Comparison of ENCODE assay signal across 8 mouse cellular contexts in the genomic region with DNA sequence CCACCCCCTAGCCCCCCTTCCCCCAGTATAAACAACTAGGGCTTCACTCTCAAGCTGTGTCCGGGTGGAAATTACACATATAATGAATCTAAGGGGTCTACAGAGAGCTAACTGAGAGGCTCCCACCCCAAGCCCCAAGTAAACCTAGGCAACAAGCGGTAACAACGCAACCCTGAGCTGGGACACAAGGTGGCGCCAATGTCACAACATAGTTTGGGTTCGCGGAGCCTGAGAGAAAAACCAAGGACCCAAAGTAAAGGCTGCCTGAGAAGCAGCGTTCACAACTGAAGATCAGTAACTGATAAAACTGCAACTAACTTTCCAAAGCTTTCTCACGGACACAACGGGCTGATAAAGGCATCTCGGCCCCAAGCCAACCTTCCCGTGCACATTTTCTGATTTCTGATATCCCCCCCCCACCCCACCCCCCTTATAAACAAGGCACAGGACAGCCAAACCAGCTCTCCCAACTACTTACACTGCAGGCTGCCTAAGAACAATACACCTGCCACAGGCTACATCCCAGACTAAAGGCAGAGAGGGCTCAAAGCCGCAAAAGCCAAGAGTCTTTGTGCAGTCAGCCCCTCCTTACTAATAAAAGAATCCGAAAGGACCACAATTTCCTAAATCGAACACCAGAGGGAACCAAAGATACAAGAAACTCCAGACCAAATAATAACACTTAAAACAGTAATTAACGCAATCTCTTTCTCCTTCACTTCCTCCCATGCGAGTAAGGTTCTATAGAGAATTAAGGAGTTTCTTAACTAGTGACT. TPM values are rescaled to one million over a fixed set of nuclear protein-coding genes. Genes with fewer than 3 reads are reported as not detected.
A peak's percentile ranks its signal among the peaks of the same experiment; 100 is the strongest.
DNase-seq lines count a peak whose midpoint lies in the region; ATAC-seq and TF ChIP-seq lines count a peak whose summit lies in the region.

No protein-coding gene starts in this region.

- ATAC-seq in heart, embryonic 15.5 days (replicated peaks; ENCODE audit: insufficient number of reproducible peaks, insufficient read depth, low FRiP score, low read depth) = no peak
- ATAC-seq in liver, embryonic 14.5 days (ENCODE audit: insufficient read depth) = 0 out of 2 replicates have a peak, but pooled peaks have one; percentile 35
- peak; percentile 95 for ATAC-seq in neural tube, embryonic 12.5 days (ENCODE audit: low FRiP score, low read depth)
- ATAC-seq in stomach, postnatal 0 days (ENCODE audit: low FRiP score, low TSS enrichment) = peak; percentile 82; the same call in 1 of the 2 replicates

- peak overlapping the region; percentile 49 for H3K4me3 ChIP-seq in bone marrow macrophage, adult 2 months (ENCODE audit: insufficient read depth, low read length)
- H3K4me3 ChIP-seq in embryonic fibroblast, embryonic 13.5 days (ENCODE audit: insufficient read depth, low read length) = peak overlapping the region; percentile 49
- H3K4me3 ChIP-seq in heart, embryonic 15.5 days = peak overlapping the region; percentile 58
- peak overlapping the region; percentile 12 to 46; a peak in 3 of 4 replicates for H3K4me3 ChIP-seq in liver, embryonic 14.5 days (ENCODE audit: insufficient read depth in 1 of 2, low read depth in 2 of 2, low read length in 2 of 2)
- peak overlapping the region; percentile 40 for H3K4me3 ChIP-seq in neural tube, embryonic 12.5 days
- peak overlapping the region; percentile 39 for H3K4me3 ChIP-seq in stomach, postnatal 0 days (ENCODE audit: low read depth, low read length)

- no peaks in the 10 kb centered on the region for H3K27me3 ChIP-seq in heart, embryonic 15.5 days
- H3K27me3 ChIP-seq in liver, embryonic 14.5 days (ENCODE audit: control insufficient read depth, insufficient read depth, low read length) = no peaks in the 10 kb centered on the region
- H3K27me3 ChIP-seq in neural tube, embryonic 12.5 days (replicated peaks) = no peaks in the 10 kb centered on the region
- H3K27me3 ChIP-seq in stomach, postnatal 0 days (ENCODE audit: control insufficient read depth, insufficient read depth, low read length) = no peaks in the 10 kb centered on the region

- 2% methylated on average over 16 of the region's 16 CpGs for whole genome bisulfite sequencing in heart, embryonic 15.5 days
- 1% methylated on average over 16 of the region's 16 CpGs for WGBS in liver, embryonic 14.5 days (ENCODE audit: insufficient replicate concordance)
- WGBS in neural tube, embryonic 12.5 days = 3% methylated on average over 16 of the region's 16 CpGs
- WGBS in stomach, postnatal 0 days = 2% methylated on average over 16 of the region's 16 CpGs

- H3K4me1 ChIP-seq in bone marrow macrophage, adult 2 months (ENCODE audit: control insufficient read depth, insufficient read depth, low read length) = no peaks in the 10 kb centered on the region
- H3K4me1 ChIP-seq in embryonic fibroblast, embryonic 13.5 days (ENCODE audit: control insufficient read depth, insufficient read depth, low read length) = no peaks in the 10 kb centered on the region
- no peaks in the 10 kb centered on the region for H3K4me1 ChIP-seq in heart, embryonic 15.5 days (replicated peaks)
- no peaks in the 10 kb centered on the region for H3K4me1 ChIP-seq in liver, embryonic 14.5 days (replicated peaks; ENCODE audit: control insufficient read depth in 2 of 2, insufficient read depth in 2 of 2, low read length in 1 of 2)
- no peaks in the 10 kb centered on the region for H3K4me1 ChIP-seq in neural tube, embryonic 12.5 days
- no peaks in the 10 kb centered on the region for H3K4me1 ChIP-seq in stomach, postnatal 0 days (replicated peaks; ENCODE audit: control insufficient read depth, insufficient read depth)

- H3K9ac ChIP-seq in heart, embryonic 15.5 days = peak overlapping the region; percentile 48
- H3K9ac ChIP-seq in liver, embryonic 14.5 days (replicated peaks) = no peak overlapping the region
- H3K9ac ChIP-seq in neural tube, embryonic 12.5 days = peak overlapping the region; percentile 56; the same call in 1 of the 2 replicates
- H3K9ac ChIP-seq in stomach, postnatal 0 days (ENCODE audit: low read length) = peak overlapping the region; percentile 23; the same call in 1 of the 2 replicates

- no peaks in the 10 kb centered on the region for H3K36me3 ChIP-seq in heart, embryonic 15.5 days
- no peaks in the 10 kb centered on the region for H3K36me3 ChIP-seq in liver, embryonic 14.5 days (replicated peaks; ENCODE audit: control insufficient read depth, insufficient read depth, low read depth)
- H3K36me3 ChIP-seq in neural tube, embryonic 12.5 days = no peaks in the 10 kb centered on the region
- no peaks in the 10 kb centered on the region for H3K36me3 ChIP-seq in stomach, postnatal 0 days (ENCODE audit: control insufficient read depth, insufficient read depth, low read length)

- TF ChIP-seq EP300 in liver, embryonic 14.5 days (IDR thresholded peaks at IDR 0.05; ENCODE audit: low read depth) = no peak
- no peak for TF ChIP-seq EP300 in stomach, postnatal 0 days (optimal IDR thresholded peaks at IDR 0.05)

- peak; percentile 81 for DNase-seq in A20 (ENCODE audit: low read depth, low spot score)
- peak; percentile 72 for DNase-seq in kidney, postnatal 14 days
- peak; percentile 16 to 41 (median 31) for DNase-seq in liver, embryonic 14.5 days (ENCODE audit: low read depth in 3 of 3, low spot score in 3 of 3)
- peak; percentile 78 for DNase-seq in stomach, postnatal 0 days (ENCODE audit: low spot score)

- H3K9me3 ChIP-seq in heart, embryonic 15.5 days (replicated peaks) = no peaks in the 10 kb centered on the region
- no peaks in the 10 kb centered on the region for H3K9me3 ChIP-seq in liver, embryonic 14.5 days (ENCODE audit: control insufficient read depth, low read length)
- H3K9me3 ChIP-seq in neural tube, embryonic 12.5 days = no peaks in the 10 kb centered on the region
- no peaks in the 10 kb centered on the region for H3K9me3 ChIP-seq in stomach, postnatal 0 days (ENCODE audit: control insufficient read depth, low read length)

- H3K27ac ChIP-seq in bone marrow macrophage, adult 2 months (ENCODE audit: insufficient read depth, low read depth, low read length) = no peak overlapping the region
- no peak overlapping the region for H3K27ac ChIP-seq in embryonic fibroblast, embryonic 13.5 days (ENCODE audit: insufficient read depth, low read length)
- H3K27ac ChIP-seq in heart, embryonic 15.5 days = no peak overlapping the region
- no peak overlapping the region for H3K27ac ChIP-seq in liver, embryonic 14.5 days
- no peak overlapping the region for H3K27ac ChIP-seq in neural tube, embryonic 12.5 days
- H3K27ac ChIP-seq in stomach, postnatal 0 days (replicated peaks) = no peak overlapping the region

- no peak; the same call in none of the 2 replicates for TF ChIP-seq CTCF in bone marrow macrophage, adult 2 months (IDR thresholded peaks at IDR 0.05; ENCODE audit: low read depth, low read length)
- TF ChIP-seq CTCF in embryonic fibroblast, embryonic 13.5 days (IDR thresholded peaks at IDR 0.05; ENCODE audit: borderline replicate concordance, insufficient read depth, low read length) = peak; percentile 88
- TF ChIP-seq CTCF in liver, embryonic 14.5 days (IDR thresholded peaks at IDR 0.05; ENCODE audit: low read depth) = peak; percentile 74
- TF ChIP-seq CTCF in stomach, postnatal 0 days (IDR thresholded peaks at IDR 0.05; ENCODE audit: low read depth) = peak; percentile 84

- no peak for TF ChIP-seq POLR2A in bone marrow macrophage, adult 2 months (IDR thresholded peaks at IDR 0.05; ENCODE audit: borderline replicate concordance, low read depth, low read length)
- TF ChIP-seq POLR2A in embryonic fibroblast, embryonic 13.5 days (IDR thresholded peaks at IDR 0.05; ENCODE audit: low read depth, low read length) = no peak

- peak overlapping the region; percentile 91 for H3K4me2 ChIP-seq in heart, embryonic 15.5 days
- peak overlapping the region; percentile 59 for H3K4me2 ChIP-seq in liver, embryonic 14.5 days (ENCODE audit: low read depth)
- peak overlapping the region; percentile 87 for H3K4me2 ChIP-seq in neural tube, embryonic 12.5 days (replicated peaks)
- H3K4me2 ChIP-seq in stomach, postnatal 0 days (replicated peaks; ENCODE audit: low read depth) = peak overlapping the region; percentile 68

RNA-seq across cellular contexts. Expression of a gene that starts 36.8 kb away (rescaled TPM):
- polyA plus RNA-seq in bone marrow macrophage, adult 2 months (2012; ENCODE audit: insufficient read depth, insufficient read length, missing spikeins) = not detected in 2 replicates
- not detected in 2 replicates for polyA plus RNA-seq in embryonic fibroblast, embryonic 13.5 days (2011; ENCODE audit: insufficient read length, low read depth, missing spikeins)
- polyA plus RNA-seq in heart, embryonic 15.5 days (2015; fragmentation: Nextera tagmentation; extraction: Ambion mirVana) = 0.96 and 1.8 TPM in 2 replicates
- 0.12 TPM in 1 of 2 replicates, not detected in the other for polyA plus RNA-seq in liver, embryonic 14.5 days (2012; rRNA removed)
- not detected in 2 replicates for polyA plus RNA-seq in liver, embryonic 14.5 days (2014; fragmentation: Nextera tagmentation; extraction: Ambion mirVana)
- 0.65 and 1.2 TPM in 2 replicates for polyA plus RNA-seq in neural tube, embryonic 12.5 days (2016; fragmentation: Nextera tagmentation; extraction: Ambion mirVana)
- 30.2 and 30.7 TPM in 2 replicates for polyA plus RNA-seq in stomach, postnatal 0 days (2015; fragmentation: Nextera tagmentation; extraction: Ambion mirVana)

Comparison
In these comparisons a context has a peak if more than half of its experiments do, and no peak if none do; other contexts are left out.
1. DNase-seq: peak in every context shown above with its lines; median percentile 81 in A20; 78 in stomach, postnatal 0 days; 72 in kidney, postnatal 14 days; 31 in liver, embryonic 14.5 days.
2. RNA of a gene that starts 36.8 kb away (polyA plus RNA-seq): 30.2 to 30.7 TPM in stomach, postnatal 0 days; 0.96 to 1.8 TPM in heart, embryonic 15.5 days, 0.65 to 1.2 TPM in neural tube, embryonic 12.5 days, 0.12 TPM in liver, embryonic 14.5 days, not detected in bone marrow macrophage, adult 2 months and not detected in embryonic fibroblast, embryonic 13.5 days; every median in the first group is over 10 times any median in the second.
3. Peak in every context shown above with its lines, with median percentiles within 50 percentile points of each other: H3K4me3 ChIP-seq and H3K4me2 ChIP-seq.